Mouse (Mus musculus) ES-E14 (cell line): ENCODE results near the gene Hipk2. TPM values are rescaled to one million over a fixed set of nuclear protein-coding genes. Genes with fewer than 3 reads are reported as not detected.

ENCODE experiments used
- DNase-seq: peaks from one replicate; pipeline ENCODE4 v3.0.0-alpha.2; 2013; ENCODE audit warnings: low read depth, low spot score
- H3K27ac ChIP-seq: 2 replicates; pipeline ENCODE4 v1.5.1; 2012; ENCODE audit warnings: low read depth, mild to moderate bottlenecking, low read length, moderate library complexity, mixed read lengths; ENCODE audit not compliant: poor library complexity, insufficient read depth, severe bottlenecking
- H3K36me3 ChIP-seq: 2 replicates; pipeline ENCODE4 v1.6.1; 2012; ENCODE audit warnings: mild to moderate bottlenecking, low read length, moderate library complexity, mixed read lengths; ENCODE audit not compliant: control insufficient read depth, poor library complexity, insufficient read depth, severe bottlenecking
- H3K4me1 ChIP-seq, 2 experiments: fragments of 150-350 bp in 1 of 2; sonication (generic) in 1 of 2; 2 replicates each; pipeline ENCODE4 v1.6.1; 2012; ENCODE audit warnings: low read length in 2 of 2, mild to moderate bottlenecking in 1 of 2, mixed read lengths in 1 of 2; ENCODE audit not compliant: control insufficient read depth in 2 of 2, insufficient read depth in 2 of 2, poor library complexity in 1 of 2
- H3K4me3 ChIP-seq, 2 experiments: fragments of 150-350 bp in 1 of 2; sonication (generic) in 1 of 2; 2 replicates each; pipeline ENCODE4 v1.5.1; 2012; ENCODE audit warnings: low read length in 2 of 2, low read depth in 1 of 2, mild to moderate bottlenecking in 1 of 2, mixed read lengths in 1 of 2; ENCODE audit not compliant: insufficient read depth in 1 of 2, poor library complexity in 1 of 2, severe bottlenecking in 1 of 2
- H3K9ac ChIP-seq: 2 replicates; pipeline ENCODE4 v1.6.1; 2012; ENCODE audit warnings: low read depth, mild to moderate bottlenecking, low read length, mixed read lengths; ENCODE audit not compliant: poor library complexity, insufficient read depth, severe bottlenecking
- H3K9me3 ChIP-seq: fragments of 150-350 bp; sonication (generic); 2 replicates; pipeline ENCODE4 v1.6.1; 2012; ENCODE audit warnings: low read depth, mild to moderate bottlenecking, low read length; ENCODE audit not compliant: control insufficient read depth, insufficient read depth
- CHD2 ChIP-seq: IDR thresholded peaks from 2 replicates; pipeline ENCODE4 v1.6.1; 2014; ENCODE audit warnings: mild to moderate bottlenecking, low read depth, low read length, inconsistent platforms
- HCFC1 ChIP-seq: IDR thresholded peaks from 2 replicates; pipeline ENCODE4 v1.6.1; 2012; ENCODE audit warnings: low read length, inconsistent platforms, borderline replicate concordance; ENCODE audit not compliant: insufficient read depth
- MAFK ChIP-seq: IDR thresholded peaks from 2 replicates; pipeline ENCODE4 v1.6.1; 2014; ENCODE audit warnings: mild to moderate bottlenecking, low read depth, low read length, inconsistent platforms; ENCODE audit not compliant: insufficient read depth
- ZC3H11A ChIP-seq: IDR thresholded peaks from 2 replicates; pipeline ENCODE4 v1.6.1; 2012; ENCODE audit warnings: low read depth, mild to moderate bottlenecking, inconsistent platforms, low read length, borderline replicate concordance
- ZNF384 ChIP-seq: IDR thresholded peaks from 2 replicates; pipeline ENCODE4 v1.6.1; 2012; ENCODE audit warnings: low read depth, low read length, inconsistent platforms
- in situ Hi-C, 2 experiments: fragments of 600-800 bp; cut with MboI; formaldehyde crosslinking; loops; one replicate each; pipeline ENCODE4 v1.15.1; 2025; ENCODE audit warnings: low sequenced_read_pairs in 2 of 2, inconsistent platforms in 1 of 2; ENCODE audit not compliant: unreplicated experiment in 2 of 2
- total RNA-seq: library from RNA; depleted of rRNA; stranded (reverse); fragments of 300-350 nt; gene quantifications from 2 replicates; pipeline ENCODE4 v1.2.3, GENCODE M21; 2012

Gene Hipk2
- total RNA-seq, 1 experiment = 7.0 TPM

- in situ Hi-C loops = no loop called here
- H3K4me1 ChIP-seq = no peaks in the 10 kb centered on the region
Measured at GRCm38 (mm10) chr6:38835217-38835616, 40.7 kb downstream of the Hipk2 start.

GRCm38 (mm10) chr6:38834727-38835126, 41.2 kb downstream of the Hipk2 start:
- Histone ChIP-seq H3K4me1 (no peaks in the 10 kb centered on the region), H3K9me3 (no peaks in the 10 kb centered on the region), H3K4me3 (no peak overlapping the region), H3K27ac (no peak overlapping the region), H3K36me3 (no peaks in the 10 kb centered on the region), H3K9ac (no peak overlapping the region)
- in situ Hi-C loops = no loop called here
- DNase-seq = no peak
- TF ChIP-seq MAFK (no peak), ZC3H11A (no peak), CHD2 (no peak), ZNF384 (no peak)

More at GRCm38 (mm10) chr6:38835217-38835616, 40.7 kb downstream of the Hipk2 start:
- Histone ChIP-seq H3K9ac (no peak overlapping the region), H3K27ac (no peak overlapping the region), H3K4me3 (no peak overlapping the region), H3K9me3 (no peaks in the 10 kb centered on the region), H3K36me3 (no peaks in the 10 kb centered on the region)
- no peak for TF ChIP-seq ZC3H11A
- no peak for TF ChIP-seq ZNF384
- TF ChIP-seq HCFC1 = no peak
- no peak for TF ChIP-seq CHD2
- DNase-seq = no peak

- Histone ChIP-seq H3K27ac (no peak overlapping the region), H3K4me3 (no peak overlapping the region), H3K9me3 (no peaks in the 10 kb centered on the region), H3K9ac (no peak overlapping the region), H3K4me1 (no peaks in the 10 kb centered on the region), H3K36me3 (no peaks in the 10 kb centered on the region)
- in situ Hi-C loops = no loop called here
- DNase-seq = no peak
- TF ChIP-seq CHD2 (no peak), ZNF384 (no peak), MAFK (no peak), ZC3H11A (no peak), HCFC1 (no peak)
Measured at GRCm38 (mm10) chr6:38833721-38834120, 42.2 kb downstream of the Hipk2 start.

- in situ Hi-C loops = no loop called here
- Histone ChIP-seq H3K9me3 (no peaks in the 10 kb centered on the region), H3K9ac (no peak overlapping the region), H3K36me3 (no peaks in the 10 kb centered on the region), H3K4me1 (no peaks in the 10 kb centered on the region), H3K27ac (no peak overlapping the region), H3K4me3 (no peak overlapping the region)
- TF ChIP-seq HCFC1 (no peak), ZNF384 (no peak), CHD2 (no peak), ZC3H11A (no peak), MAFK (no peak)
- DNase-seq = no peak
Measured at GRCm38 (mm10) chr6:38829452-38829851, 46.5 kb downstream of the Hipk2 start.

- H3K36me3 ChIP-seq = no peaks in the 10 kb centered on the region
- in situ Hi-C loops = no loop called here
- H3K27ac ChIP-seq = no peak overlapping the region
- H3K9ac ChIP-seq = no peak overlapping the region
- no peaks in the 10 kb centered on the region for H3K9me3 ChIP-seq
- DNase-seq = no peak
- H3K4me1 ChIP-seq = no peaks in the 10 kb centered on the region
- H3K4me3 ChIP-seq = no peak overlapping the region
- TF ChIP-seq ZC3H11A = no peak
- TF ChIP-seq HCFC1 = no peak
- TF ChIP-seq CHD2 = no peak
- TF ChIP-seq ZNF384 = no peak
- TF ChIP-seq MAFK = no peak
Measured at GRCm38 (mm10) chr6:38828211-38828610, 47.8 kb downstream of the Hipk2 start.
